Mouse (Mus musculus) neural tube, embryonic 14.5 days (tissue): ENCODE data around the gene Poc1a. TPM values are rescaled to one million over a fixed set of nuclear protein-coding genes. Genes with fewer than 3 reads are reported as not detected.

Experiments used
- ATAC-seq: fragments of 200-750 bp; cut with Nextera tagmentation; 2 replicates; pipeline ENCODE4 v1.8.0; 2017; ENCODE audit warnings: low read depth, mild to moderate bottlenecking, moderate TSS enrichment, moderate library complexity
- H3K27ac ChIP-seq: fragments of 300-500 bp; sonication (generic); 2 replicates; pipeline ENCODE4 v1.5.1; 2014; ENCODE audit warnings: low read depth, mild to moderate bottlenecking, control low read depth, low read length, moderate library complexity, mixed read lengths
- H3K27me3 ChIP-seq: fragments of 300-500 bp; sonication (generic); 2 replicates; pipeline ENCODE4 v1.6.1; 2014; ENCODE audit warnings: low read length; ENCODE audit not compliant: control insufficient read depth, insufficient read depth
- H3K36me3 ChIP-seq: fragments of 300-500 bp; sonication (generic); 2 replicates; pipeline ENCODE4 v1.6.1; 2014; ENCODE audit warnings: low read length, mixed read lengths; ENCODE audit not compliant: control insufficient read depth, insufficient read depth
- H3K4me1 ChIP-seq: fragments of 300-500 bp; sonication (generic); 2 replicates; pipeline ENCODE4 v1.6.1; 2014; ENCODE audit warnings: low read length; ENCODE audit not compliant: control insufficient read depth, insufficient read depth
- H3K4me2 ChIP-seq: fragments of 300-500 bp; sonication (generic); 2 replicates; pipeline ENCODE4 v1.6.1; 2014; ENCODE audit warnings: mild to moderate bottlenecking, low read depth, low read length, control low read depth
- H3K4me3 ChIP-seq: fragments of 300-500 bp; sonication (generic); 2 replicates; pipeline ENCODE4 v1.5.1; 2014; ENCODE audit warnings: low read depth, low read length, control low read depth, mixed read lengths
- H3K9ac ChIP-seq: fragments of 300-500 bp; sonication (generic); replicated peaks from 2 replicates; pipeline ENCODE4 v1.6.1; 2014; ENCODE audit warnings: low read depth, mild to moderate bottlenecking, control low read depth, low read length, mixed read lengths
- H3K9me3 ChIP-seq: fragments of 300-500 bp; sonication (generic); 2 replicates; pipeline ENCODE4 v1.6.1; 2016; ENCODE audit warnings: low read length; ENCODE audit not compliant: control insufficient read depth
- WGBS: fragments of 180-500 bp; shearing (Covaris S2); extraction: QIAGEN DNeasy Blood & Tissue Kit; methylation state at CpG from one replicate; pipeline ENCODE4 v1.1.7; 2014; 5-methylcytosine and 5-hydroxymethylcytosine counted together
- polyA plus RNA-seq: library from polyadenylated mRNA; unstranded; fragments of >200 nt; fragmentation: Nextera tagmentation; extraction: Ambion mirVana; gene quantifications from 2 replicates; pipeline ENCODE4 v1.2.1, GENCODE M21; 2014

The Poc1a gene
- polyA plus RNA-seq, 1 experiment from 2014 or later = 5.8 TPM

- Histone ChIP-seq H3K27ac (no peak overlapping the region), H3K4me1 (no peaks in the 10 kb centered on the region), H3K36me3 (no peaks in the 10 kb centered on the region), H3K9ac (no peak overlapping the region), H3K4me3 (no peak overlapping the region), H3K27me3 (no peaks in the 10 kb centered on the region), H3K9me3 (no peaks in the 10 kb centered on the region), H3K4me2 (no peak overlapping the region)
- 75% methylated on average over 3 of the region's 3 CpGs for WGBS
- no peak for ATAC-seq
Observed at GRCm38 (mm10) chr9:106332746-106333145, 51.9 kb downstream of the Poc1a start.

- no peaks in the 10 kb centered on the region for H3K27me3 ChIP-seq
- H3K4me2 ChIP-seq = no peak overlapping the region
- H3K4me1 ChIP-seq = peaks cover 12% of the 10 kb centered on the region; the same call in 1 of the 2 replicates
- no peaks in the 10 kb centered on the region for H3K9me3 ChIP-seq
- 87% methylated on average over 9 of the region's 9 CpGs for WGBS
- no peaks in the 10 kb centered on the region for H3K36me3 ChIP-seq
- H3K9ac ChIP-seq = no peak overlapping the region
- ATAC-seq = no peak
- H3K4me3 ChIP-seq = no peak overlapping the region
- H3K27ac ChIP-seq = no peak overlapping the region
Observed at GRCm38 (mm10) chr9:106337620-106338019, 56.8 kb downstream of the Poc1a start.

- Histone ChIP-seq H3K4me2 (no peak overlapping the region), H3K27me3 (no peaks in the 10 kb centered on the region), H3K9ac (no peak overlapping the region), H3K4me1 (peaks cover 12% of the 10 kb centered on the region; the same call in 1 of the 2 replicates), H3K36me3 (no peaks in the 10 kb centered on the region), H3K27ac (peak overlapping the region; percentile 61), H3K4me3 (no peak overlapping the region), H3K9me3 (no peaks in the 10 kb centered on the region)
- 10% methylated on average over 10 of the region's 10 CpGs for WGBS
- peak; percentile 54; the same call in 1 of the 2 replicates for ATAC-seq
Observed at GRCm38 (mm10) chr9:106338462-106339172, 57.8 kb downstream of the Poc1a start.

GRCm38 (mm10) chr9:106339173-106339558, 58.3 kb downstream of the Poc1a start:
- peak overlapping the region; percentile 61 for H3K27ac ChIP-seq
- H3K27me3 ChIP-seq = no peaks in the 10 kb centered on the region
- ATAC-seq = peak; percentile 32; the same call in 1 of the 2 replicates
- H3K36me3 ChIP-seq = no peaks in the 10 kb centered on the region
- 51% methylated on average over 6 of the region's 6 CpGs for WGBS
- no peak overlapping the region for H3K4me2 ChIP-seq
- H3K9me3 ChIP-seq = no peaks in the 10 kb centered on the region
- H3K4me1 ChIP-seq = peaks cover 12% of the 10 kb centered on the region; the same call in 1 of the 2 replicates
- no peak overlapping the region for H3K9ac ChIP-seq
- H3K4me3 ChIP-seq = no peak overlapping the region

GRCm38 (mm10) chr9:106339730-106340129, 58.9 kb downstream of the Poc1a start:
- Histone ChIP-seq H3K27me3 (no peaks in the 10 kb centered on the region), H3K4me1 (peaks cover 12% of the 10 kb centered on the region; the same call in 1 of the 2 replicates), H3K9ac (no peak overlapping the region), H3K36me3 (no peaks in the 10 kb centered on the region), H3K9me3 (no peaks in the 10 kb centered on the region), H3K4me2 (no peak overlapping the region), H3K4me3 (no peak overlapping the region), H3K27ac (no peak overlapping the region)
- WGBS = 93% methylated on average over 4 of the region's 4 CpGs
- no peak for ATAC-seq

GRCm38 (mm10) chr9:106340501-106341312, 59.8 kb downstream of the Poc1a start:
- Histone ChIP-seq H3K9me3 (no peaks in the 10 kb centered on the region), H3K4me1 (peaks cover 12% of the 10 kb centered on the region; the same call in 1 of the 2 replicates), H3K4me2 (no peak overlapping the region), H3K4me3 (no peak overlapping the region), H3K27me3 (no peaks in the 10 kb centered on the region), H3K27ac (no peak overlapping the region), H3K36me3 (no peaks in the 10 kb centered on the region), H3K9ac (no peak overlapping the region)
- ATAC-seq = no peak
- WGBS = 64% methylated on average over 13 of the region's 13 CpGs

GRCm38 (mm10) chr9:106341313-106341686, 60.4 kb downstream of the Poc1a start:
- Histone ChIP-seq H3K27ac (no peak overlapping the region), H3K9ac (no peak overlapping the region), H3K36me3 (no peaks in the 10 kb centered on the region), H3K4me1 (peaks cover 12% of the 10 kb centered on the region; the same call in 1 of the 2 replicates), H3K27me3 (no peaks in the 10 kb centered on the region), H3K4me3 (no peak overlapping the region), H3K9me3 (no peaks in the 10 kb centered on the region), H3K4me2 (no peak overlapping the region)
- no peak for ATAC-seq
- WGBS = 57% methylated on average over 3 of the region's 3 CpGs

GRCm38 (mm10) chr9:106342573-106342972, 61.7 kb downstream of the Poc1a start:
- WGBS = 94% methylated on average over 9 of the region's 9 CpGs
- no peak for ATAC-seq
- Histone ChIP-seq H3K4me3 (no peak overlapping the region), H3K4me1 (peaks cover 12% of the 10 kb centered on the region; the same call in 1 of the 2 replicates), H3K27ac (no peak overlapping the region), H3K36me3 (no peaks in the 10 kb centered on the region), H3K9ac (no peak overlapping the region), H3K27me3 (no peaks in the 10 kb centered on the region), H3K9me3 (no peaks in the 10 kb centered on the region), H3K4me2 (no peak overlapping the region)

GRCm38 (mm10) chr9:106345167-106345566, 64.3 kb downstream of the Poc1a start:
- Histone ChIP-seq H3K27me3 (no peaks in the 10 kb centered on the region), H3K27ac (no peak overlapping the region), H3K9me3 (no peaks in the 10 kb centered on the region), H3K36me3 (no peaks in the 10 kb centered on the region), H3K9ac (no peak overlapping the region), H3K4me3 (no peak overlapping the region), H3K4me2 (no peak overlapping the region), H3K4me1 (no peaks in the 10 kb centered on the region)
- no peak for ATAC-seq
- 62% methylated on average over 6 of the region's 6 CpGs for WGBS
